Mouse (Mus musculus): Measurements from ENCODE around the gene Spryd3.

The Spryd3 gene

GRCm38 (mm10) chr15:102110701-102111494, 25.1 kb downstream of the Spryd3 start:
- POLR2A ChIA-PET = interaction anchor here in 3 of 4 experiments (0.5 to 3.4 kb wide), 15 partner anchors 10 to 289 kb away, joined by 3 to 15 read pairs (median 4); partner anchors contain the start of genes Eif4b (in 1 of the 3), Soat2 (in 1 of the 3), Tns2 (in 1 of the 3) and Zfp740 (in 1 of the 3)
- CTCF ChIA-PET = interaction anchor here (0.5 to 4.9 kb wide), 15 partner anchors 10 to 1011 kb away, joined by 3 to 21 read pairs (median 4); partner anchors contain the start of genes Soat2 (in 2 of the 4) and Tns2 (in 2 of the 4)

GRCm38 (mm10) chr15:102110271-102110670, 25.8 kb downstream of the Spryd3 start:
- POLR2A ChIA-PET = interaction anchor here in 2 of 4 experiments (1.2 to 3.4 kb wide), 9 partner anchors 9 to 36 kb away, joined by 3 to 15 read pairs (median 5); no protein-coding TSS in a partner anchor
- CTCF ChIA-PET = interaction anchor here (0.6 to 4.9 kb wide), 12 partner anchors 8 to 1012 kb away, joined by 3 to 35 read pairs (median 6); partner anchors contain the start of genes Soat2 (in 1 of the 4) and Spryd3 (in 1 of the 4)

GRCm38 (mm10) chr15:102108651-102109525, 27.1 kb downstream of the Spryd3 start:
- CTCF ChIA-PET = interaction anchor here (0.5 to 4.9 kb wide), 125 partner anchors 8 to 995 kb away, joined by 3 to 75 read pairs (median 4); partner anchors contain the start of genes Spryd3 (in 4 of the 4), Tns2 (in 4 of the 4), Csad (in 2 of the 4) and Soat2 (in 2 of the 4)
- POLR2A ChIA-PET = interaction anchor here (0.5 to 6.4 kb wide), 41 partner anchors 8 to 792 kb away, joined by 3 to 82 read pairs (median 4); partner anchors contain the start of genes Eif4b (in 3 of the 4), Zfp740 (in 2 of the 4), Map3k12 (in 1 of the 4) and Tns2 (in 1 of the 4)

- ChIA-PET CTCF (interaction anchor here (0.5 to 4.9 kb wide), 130 partner anchors 8 to 1431 kb away, joined by 3 to 75 read pairs (median 4); partner anchors contain the start of genes Spryd3 (in 4 of the 4), Soat2 (in 2 of the 4), Tns2 (in 2 of the 4) and Atg101 (in 1 of the 4)), POLR2A (interaction anchor here (0.6 to 6.4 kb wide), 62 partner anchors 8 to 978 kb away, joined by 3 to 82 read pairs (median 6); partner anchors contain the start of genes Eif4b (in 3 of the 4), Soat2 (in 2 of the 4), Spryd3 (in 2 of the 4) and Zfp740 (in 2 of the 4))
Measured at GRCm38 (mm10) chr15:102107689-102108573, 28.1 kb downstream of the Spryd3 start.

GRCm38 (mm10) chr15:102106754-102107456, 29.1 kb downstream of the Spryd3 start:
- POLR2A ChIA-PET = interaction anchor here (0.5 to 6.4 kb wide), 63 partner anchors 8 to 977 kb away, joined by 3 to 82 read pairs (median 6); partner anchors contain the start of genes Spryd3 (in 3 of the 4), Eif4b (in 2 of the 4), Soat2 (in 2 of the 4) and Zfp740 (in 2 of the 4)
- CTCF ChIA-PET = interaction anchor here (0.5 to 4.9 kb wide), 80 partner anchors 8 to 1359 kb away, joined by 3 to 75 read pairs (median 5); partner anchors contain the start of genes Spryd3 (in 4 of the 4), Eif4b (in 1 of the 4), Espl1 (in 1 of the 4) and Krt8 (in 1 of the 4)

- CTCF ChIA-PET = interaction anchor here (0.5 to 4.9 kb wide), 30 partner anchors 8 to 1751 kb away, joined by 3 to 75 read pairs (median 6); partner anchors contain the start of genes Krt8 (in 1 of the 4), Spryd3 (in 1 of the 4) and Tns2 (in 1 of the 4)
- POLR2A ChIA-PET = interaction anchor here (0.6 to 6.4 kb wide), 35 partner anchors 8 to 364 kb away, joined by 3 to 82 read pairs (median 8); partner anchors contain the start of genes Spryd3 (in 3 of the 4), Eif4b (in 2 of the 4), Soat2 (in 2 of the 4) and Pcbp2 (in 1 of the 4)
Measured at GRCm38 (mm10) chr15:102105764-102106730, 30.0 kb downstream of the Spryd3 start.

GRCm38 (mm10) chr15:102105360-102105759, 30.7 kb downstream of the Spryd3 start:
- ChIA-PET CTCF (interaction anchor here in 3 of 4 experiments (0.6 to 4.9 kb wide), 4 partner anchors 35 to 1750 kb away, joined by 4 to 75 read pairs (median 5); no protein-coding TSS in a partner anchor), POLR2A (interaction anchor here in 3 of 4 experiments (0.6 to 6.4 kb wide), 11 partner anchors 10 to 232 kb away, joined by 3 to 82 read pairs (median 11); partner anchors contain the start of gene Spryd3 (in 1 of the 3))

- ChIA-PET CTCF (interaction anchor here in 2 of 4 experiments (0.6 to 1.6 kb wide), 7 partner anchors 11 to 222 kb away, joined by 3 to 4 read pairs (median 3); partner anchors contain the start of genes Krt8 (in 1 of the 2) and Pfdn5 (in 1 of the 2)), POLR2A (interaction anchor here in 3 of 4 experiments (0.5 to 6.4 kb wide), 30 partner anchors 10 to 412 kb away, joined by 3 to 82 read pairs (median 4); partner anchors contain the start of genes Eif4b (in 1 of the 3), Espl1 (in 1 of the 3), Pcbp2 (in 1 of the 3) and Pfdn5 (in 1 of the 3))
Measured at GRCm38 (mm10) chr15:102103947-102104555, 32.0 kb downstream of the Spryd3 start.

- CTCF ChIA-PET = interaction anchor here in 3 of 4 experiments (0.7 to 1.6 kb wide), 7 partner anchors 12 to 247 kb away, joined by 3 to 4 read pairs (median 3); partner anchors contain the start of genes Aaas (in 1 of the 3) and Pfdn5 (in 1 of the 3)
- POLR2A ChIA-PET = interaction anchor here in 3 of 4 experiments (0.5 to 6.4 kb wide), 32 partner anchors 9 to 676 kb away, joined by 3 to 82 read pairs (median 4); partner anchors contain the start of genes Eif4b (in 1 of the 3), Espl1 (in 1 of the 3), Pcbp2 (in 1 of the 3) and Pfdn5 (in 1 of the 3)
Measured at GRCm38 (mm10) chr15:102103371-102103946, 32.6 kb downstream of the Spryd3 start.

GRCm38 (mm10) chr15:102102548-102103121, 33.4 kb downstream of the Spryd3 start:
- ChIA-PET CTCF (interaction anchor here in 3 of 4 experiments (0.6 to 1.3 kb wide), 4 partner anchors 10 to 248 kb away, joined by 3 to 4 read pairs (median 4); partner anchors contain the start of gene Aaas (in 1 of the 3)), POLR2A (interaction anchor here in 3 of 4 experiments (0.7 to 6.4 kb wide), 9 partner anchors 8 to 150 kb away, joined by 3 to 82 read pairs (median 7); partner anchors contain the start of gene Spryd3 (in 1 of the 3))

GRCm38 (mm10) chr15:102101672-102102541, 34.1 kb downstream of the Spryd3 start:
- CTCF ChIA-PET = interaction anchor here (0.6 to 3.3 kb wide), 16 partner anchors 7 to 1909 kb away, joined by 3 to 31 read pairs (median 5); no protein-coding TSS in a partner anchor
- POLR2A ChIA-PET = interaction anchor here in 2 of 4 experiments (0.6 to 9.8 kb wide), 13 partner anchors 8 to 312 kb away, joined by 3 to 112 read pairs (median 8); partner anchors contain the start of genes Eif4b (in 2 of the 2), Sp1 (in 1 of the 2) and Spryd3 (in 1 of the 2)

Data from embryonic stem cell, embryonic (primary cell).